Mouse (Mus musculus) ovary, adult 2 months (tissue): Measurements from ENCODE around the gene Utp14b. TPM values are rescaled to one million over a fixed set of nuclear protein-coding genes. Genes with fewer than 3 reads are reported as not detected.

ENCODE experiments used
- polyA plus RNA-seq: library from polyadenylated mRNA; depleted of rRNA; stranded (reverse); fragments of >200 nt; gene quantifications from 2 replicates; pipeline ENCODE4 v1.2.3, GENCODE M21; 2012; rRNA removed

Utp14b gene
- 0.33 and 0.47 TPM in 2 replicates for polyA plus RNA-seq

DNA sequence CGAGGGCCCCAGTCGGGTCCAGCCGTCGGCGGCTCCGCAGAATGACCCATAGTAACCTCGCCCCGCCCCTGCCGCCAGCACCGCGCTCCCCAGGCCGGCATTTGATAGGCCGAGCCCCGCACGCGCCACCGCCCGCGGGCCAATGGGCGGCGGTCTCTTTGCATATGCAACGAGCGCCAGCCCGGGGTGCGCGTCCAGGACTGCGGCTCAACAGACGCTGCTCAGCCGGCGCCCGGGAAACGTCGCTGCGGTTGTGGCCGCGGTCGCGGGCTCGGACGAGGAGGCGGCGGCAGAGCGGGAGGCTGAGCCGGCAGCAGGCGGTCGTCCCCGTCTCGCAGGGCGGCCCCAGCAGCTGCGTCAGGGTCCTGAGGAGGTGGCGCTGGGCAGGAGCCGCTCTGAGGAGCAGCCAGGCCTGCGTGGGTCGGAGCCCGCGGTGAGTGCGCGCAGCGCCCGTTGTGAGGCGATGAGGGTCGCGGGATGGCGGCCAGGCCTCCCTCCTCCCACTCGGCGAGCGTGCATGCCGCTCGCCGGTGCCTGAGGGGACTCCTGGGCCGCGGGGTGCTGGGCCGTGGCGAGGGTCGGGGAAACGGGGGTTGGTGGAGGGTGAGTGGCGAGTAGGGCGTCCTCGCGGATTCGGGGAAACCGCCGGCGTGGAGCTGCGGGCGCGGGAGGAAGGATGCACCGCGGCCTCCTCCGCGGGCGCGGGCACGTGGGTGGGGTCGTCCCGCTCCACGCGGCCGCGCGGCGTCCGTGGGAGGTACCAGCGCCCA is at the start of gene Utp14b, which contains the start of gene Acsl3:
Gene Utp14b, plus strand, starts transcription at position 368 of the 770 bp plus-strand sequence.
Gene Acsl3, plus strand, starts transcription at position 155 of the 770 bp plus-strand sequence.

Other genes with a start within 250 kb of the Utp14b start
- 8.4 and 13.1 TPM in 2 replicates for gene Farsb, start 169.1 kb upstream of the Utp14b start, polyA plus RNA-seq
- 5.1 and 5.6 TPM in 2 replicates for gene Mogat1, start 147.0 kb upstream of the Utp14b start, polyA plus RNA-seq
- gene BC035947, start 145.9 kb upstream of the Utp14b start, polyA plus RNA-seq: 0.16 TPM in 1 of 2 replicates, not detected in the other
- gene Acsl3, start 213 bp upstream of the Utp14b start, polyA plus RNA-seq: 8.1 and 9.9 TPM in 2 replicates
- 3.9 and 5.1 TPM in 2 replicates for gene Kcne4, start 158.7 kb downstream of the Utp14b start, polyA plus RNA-seq